Mouse (Mus musculus) T-helper 1 cell (primary cell): ENCODE results near the gene Vmn1r58.
"Not testable (repeated sequence)": the region's sequence is repeated elsewhere in the genome, so short reads cannot be mapped to it uniquely, and the experiment has no call there.

ENCODE experiments used
- in situ Hi-C: fragments of 300-600 bp; cut with MboI, MseI; formaldehyde crosslinking; loops from one replicate; pipeline ENCODE4 v1.15.1; 2025; ENCODE audit warnings: high pct_unique_total_duplicates

The Vmn1r58 gene

GRCm38 (mm10) chr7:5413296-5413695 is at the start of gene Vmn1r58:
Gene Vmn1r58 (minus strand): TSS chr7:5413396.
- in situ Hi-C loops: loop anchor here (10.0 kb wide), 1 partner anchor 132 kb away; the partner anchor contains the start of gene Vmn1r60

DNA sequence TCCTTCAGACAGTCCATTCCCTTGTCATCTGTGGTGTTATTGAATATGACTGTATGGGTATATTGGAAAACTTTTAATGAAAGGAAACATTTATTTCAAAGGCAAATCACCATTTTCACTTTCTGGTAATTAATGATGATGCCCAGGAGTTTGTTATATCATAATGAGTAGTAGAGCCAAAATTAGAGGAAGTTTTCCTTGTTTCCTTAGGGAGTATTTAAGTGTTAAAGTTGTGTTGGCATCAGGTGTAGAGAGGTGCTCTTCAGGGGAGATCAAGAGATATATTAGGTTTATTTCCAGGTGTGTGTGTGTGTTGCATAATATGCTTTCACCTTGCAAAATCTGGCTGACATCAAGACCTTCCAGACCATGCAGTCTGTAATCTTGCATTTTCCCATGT is 43.5 kb upstream of the Vmn1r58 start, which contains the start of gene Vmn1r59:
Vmn1r59 (minus strand) TSS at position 101 of the 400 bp plus-strand sequence.
- in situ Hi-C loops: no loop called here

- in situ Hi-C loops: not testable (repeated sequence)
These were observed 40.8 kb upstream of the Vmn1r58 start for GRCm38 (mm10) chr7:5454011-5454410.

- in situ Hi-C loops: no loop called here
These were observed 35.4 kb upstream of the Vmn1r58 start for GRCm38 (mm10) chr7:5448627-5449026.

DNA sequence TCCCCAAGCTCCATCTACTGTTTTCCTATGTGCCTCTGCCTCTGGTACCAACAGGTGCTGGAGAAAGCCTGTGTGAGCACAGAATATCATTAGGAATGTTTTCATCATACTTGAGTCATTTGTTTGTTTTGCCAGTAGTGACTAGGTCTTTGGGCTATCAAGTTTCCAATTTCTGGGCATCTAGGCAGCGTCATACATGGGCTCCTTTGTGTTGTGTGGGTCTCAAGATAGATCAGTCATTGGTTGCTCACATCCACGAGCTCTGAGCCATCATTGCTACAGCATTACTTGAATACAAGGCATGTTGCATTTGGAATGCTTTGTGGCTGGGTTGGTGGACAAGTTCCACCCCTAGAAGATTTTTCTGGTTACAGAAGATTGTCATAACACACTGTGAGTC is 7.0 kb downstream of the Vmn1r58 start:
- in situ Hi-C loops: no loop called here

DNA sequence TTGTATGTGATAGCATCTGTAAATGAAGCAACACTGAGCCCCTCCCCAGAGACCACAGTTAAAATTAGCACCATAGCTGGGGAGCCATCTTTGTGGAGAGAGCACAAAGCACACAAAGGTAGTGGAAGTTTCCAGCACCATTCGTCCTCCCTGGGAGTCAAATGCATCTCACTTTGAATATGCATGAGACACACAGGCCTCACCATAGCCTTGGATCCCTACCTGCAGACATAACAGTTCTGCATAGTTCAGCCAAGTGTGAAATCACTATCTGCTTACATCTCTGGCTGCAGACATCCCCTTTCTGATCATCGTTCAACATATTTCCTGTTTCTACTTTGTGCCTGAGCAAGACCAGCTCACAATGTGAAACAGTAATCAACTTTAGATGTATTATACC is 46.5 kb downstream of the Vmn1r58 start:
- in situ Hi-C loops: no loop called here

GRCm38 (mm10) chr7:5363599-5363998 is 49.6 kb downstream of the Vmn1r58 start:
- in situ Hi-C loops: no loop called here
